Mouse (Mus musculus) adrenal gland, postnatal 0 days (tissue): ENCODE data around the gene Lmf2. TPM values are rescaled to one million over a fixed set of nuclear protein-coding genes. Genes with fewer than 3 reads are reported as not detected.

ENCODE experiments used
- microRNA-seq: library from miRNA; unstranded; fragments of <30 nt; microRNA quantifications from one replicate; pipeline ENCODE4, GENCODE M21; 2016; ENCODE audit warnings: borderline replicate concordance; ENCODE audit not compliant: insufficient number of aligned reads
- polyA plus RNA-seq: library from polyadenylated mRNA; unstranded; fragments of >200 nt; fragmentation: Nextera tagmentation; extraction: Ambion mirVana; gene quantifications from 2 replicates; pipeline ENCODE4 v1.2.1, GENCODE M21; 2015

The Lmf2 gene
- polyA plus RNA-seq = 29.0 and 38.5 TPM in 2 replicates

GRCm38 (mm10) chr15:89355241-89356187 lies at the start of gene Lmf2, which contains the start of gene Ncaph2:
Gene Lmf2, minus strand, starts transcription at chr15:89355659.
Gene Ncaph2, plus strand, starts transcription at chr15:89355719.

GRCm38 (mm10) chr15:89384617-89385016 lies 29.2 kb upstream of the Lmf2 start, which contains the start of gene Klhdc7b:
Gene Klhdc7b, plus strand, starts transcription at chr15:89384917.

GRCm38 (mm10) chr15:89378831-89379401 lies 23.5 kb upstream of the Lmf2 start, which contains the start of gene Odf3b:
Gene Odf3b, minus strand, starts transcription at chr15:89379282.

GRCm38 (mm10) chr15:89376957-89377356 lies 21.5 kb upstream of the Lmf2 start, which contains the start of gene Tymp:
Gene Tymp, minus strand, starts transcription at chr15:89377039.

GRCm38 (mm10) chr15:89373762-89374248 lies 18.3 kb upstream of the Lmf2 start, which contains the start of gene Sco2:
Gene Sco2, minus strand, starts transcription at chr15:89373846.

GRCm38 (mm10) chr15:89334271-89334670 lies 21.2 kb downstream of the Lmf2 start, which contains the start of gene Miox:
Gene Miox, plus strand, starts transcription at chr15:89334398.

GRCm38 (mm10) chr15:89322670-89323522 lies 32.6 kb downstream of the Lmf2 start, which contains the start of gene Adm2:
Gene Adm2, plus strand, starts transcription at chr15:89322720.

GRCm38 (mm10) chr15:89315190-89315731 lies 40.2 kb downstream of the Lmf2 start, which contains the start of gene Sbf1:
Gene Sbf1, minus strand, starts transcription at chr15:89315311.

Small RNA genes lying within 50 kb of the gene (microRNA-seq; reads per million reads assigned to microRNA genes)
- not detected for gene Mir6959

Other genes starting within 250 kb of the Lmf2 start
- 4.6 and 5.7 TPM in 2 replicates for gene Tubgcp6, start 232.5 kb downstream of the Lmf2 start, polyA plus RNA-seq
- gene Hdac10, start 227.0 kb downstream of the Lmf2 start, polyA plus RNA-seq = 12.6 and 15.6 TPM in 2 replicates
- 6.6 and 7.4 TPM in 2 replicates for gene Mapk12, start 215.0 kb downstream of the Lmf2 start, polyA plus RNA-seq
- 6.2 and 8.2 TPM in 2 replicates for gene Mapk11, start 206.0 kb downstream of the Lmf2 start, polyA plus RNA-seq
- gene Plxnb2, start 174.9 kb downstream of the Lmf2 start, polyA plus RNA-seq = 70.4 and 71.3 TPM in 2 replicates
- gene Dennd6b, start 159.2 kb downstream of the Lmf2 start, polyA plus RNA-seq = 6.5 and 8.6 TPM in 2 replicates
- gene Ppp6r2, start 144.1 kb downstream of the Lmf2 start, polyA plus RNA-seq = 22.2 and 28.0 TPM in 2 replicates
- gene Sbf1, start 40.3 kb downstream of the Lmf2 start, polyA plus RNA-seq = 27.9 and 28.9 TPM in 2 replicates
- gene Adm2, start 32.9 kb downstream of the Lmf2 start, polyA plus RNA-seq = not detected in 2 replicates
- 0.91 and 1.5 TPM in 2 replicates for gene Miox, start 21.3 kb downstream of the Lmf2 start, polyA plus RNA-seq
- 106 and 112 TPM in 2 replicates for gene Ncaph2, start 60 bp upstream of the Lmf2 start, polyA plus RNA-seq
- gene Sco2, start 18.2 kb upstream of the Lmf2 start, polyA plus RNA-seq = 5.9 and 6.7 TPM in 2 replicates
- gene Tymp, start 21.4 kb upstream of the Lmf2 start, polyA plus RNA-seq = 1.3 and 2.4 TPM in 2 replicates
- gene Odf3b, start 23.6 kb upstream of the Lmf2 start, polyA plus RNA-seq = 0.16 and 0.48 TPM in 2 replicates
- not detected in 2 replicates for gene Klhdc7b, start 29.3 kb upstream of the Lmf2 start, polyA plus RNA-seq
- gene Syce3, start 54.8 kb upstream of the Lmf2 start, polyA plus RNA-seq = 0.46 and 1.8 TPM in 2 replicates
- 1.1 and 1.4 TPM in 2 replicates for gene Cpt1b, start 70.2 kb upstream of the Lmf2 start, polyA plus RNA-seq
- gene C730034F03Rik, start 73.9 kb upstream of the Lmf2 start, polyA plus RNA-seq = 1.2 and 2.9 TPM in 2 replicates
- gene Gm44502, start 74.0 kb upstream of the Lmf2 start, polyA plus RNA-seq = not detected in 2 replicates
- gene Chkb, start 74.2 kb upstream of the Lmf2 start, polyA plus RNA-seq = 48.1 and 65.3 TPM in 2 replicates
- 9.4 and 18.1 TPM in 2 replicates for gene Mapk8ip2, start 98.3 kb upstream of the Lmf2 start, polyA plus RNA-seq
- gene Arsa, start 121.8 kb upstream of the Lmf2 start, polyA plus RNA-seq = 21.2 and 25.4 TPM in 2 replicates
- 1.6 and 2.0 TPM in 2 replicates for gene Shank3, start 144.0 kb upstream of the Lmf2 start, polyA plus RNA-seq
- 0.43 TPM in 2 replicates for gene Acr, start 212.7 kb upstream of the Lmf2 start, polyA plus RNA-seq
- gene Rabl2, start 236.3 kb upstream of the Lmf2 start, polyA plus RNA-seq = 21.2 and 23.0 TPM in 2 replicates